Mouse (Mus musculus) left cerebral cortex, postnatal 25 days (tissue): ENCODE data around the gene Tbl3. TPM values are rescaled to one million over a fixed set of nuclear protein-coding genes. Genes with fewer than 3 reads are reported as not detected.
A peak's percentile ranks its signal among the peaks of the same experiment; 100 is the strongest.
"Not testable (repeated sequence)": the region's sequence is repeated elsewhere in the genome, so short reads cannot be mapped to it uniquely, and the experiment has no call there.

Experiments
- DNase-seq, 2 experiments: peaks; one replicate each; pipeline ENCODE4 v3.0.0; 2022; ENCODE audit warnings: low spot score in 2 of 2, mixed read lengths in 1 of 2
- intact Hi-C: fragments of 180-260 bp; cut with DNase I; formaldehyde crosslinking; loops from one replicate; pipeline ENCODE4 v1.15.1; 2025
- total RNA-seq, 2 experiments: library from RNA; stranded (reverse); gene quantifications; 2 replicates each; pipeline ENCODE4 v1.2.3; 2021

Gene Tbl3
- total RNA-seq, 2 experiments from 2014 or later = 26.1 to 27.4 TPM

GRCm38 (mm10) chr17:24729067-24729466 is 21.6 kb upstream of the Tbl3 start:
- no peak for DNase-seq
- intact Hi-C loops = no loop called here

- intact Hi-C loops = no loop called here
- DNase-seq = no peak
These were observed 20.7 kb upstream of the Tbl3 start for GRCm38 (mm10) chr17:24728184-24728583.

DNA sequence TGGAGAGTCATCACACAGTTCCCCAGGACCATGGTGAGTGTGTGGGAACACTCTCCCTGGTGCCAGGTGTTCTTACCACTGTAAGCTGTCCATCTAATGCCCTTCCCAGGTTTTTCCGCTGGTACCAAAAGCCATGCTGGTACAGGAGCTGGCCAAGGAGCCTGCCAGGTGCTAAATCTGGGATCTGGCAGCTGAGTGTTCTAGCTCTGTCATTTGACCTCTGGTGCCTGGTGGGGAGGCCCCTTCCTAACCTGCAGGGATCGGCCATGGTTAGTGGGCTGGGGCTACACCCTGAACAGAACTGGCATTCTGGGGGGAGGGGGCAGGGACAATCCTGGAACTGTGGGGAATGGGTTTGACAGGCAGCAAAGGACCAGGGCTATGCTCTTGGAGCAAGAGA is 20.2 kb upstream of the Tbl3 start, which contains the start of gene Rpl3l:
Rpl3l (plus strand) TSS at position 203 of the 400 bp plus-strand sequence.
- intact Hi-C loops = no loop called here
- DNase-seq = no peak

DNA sequence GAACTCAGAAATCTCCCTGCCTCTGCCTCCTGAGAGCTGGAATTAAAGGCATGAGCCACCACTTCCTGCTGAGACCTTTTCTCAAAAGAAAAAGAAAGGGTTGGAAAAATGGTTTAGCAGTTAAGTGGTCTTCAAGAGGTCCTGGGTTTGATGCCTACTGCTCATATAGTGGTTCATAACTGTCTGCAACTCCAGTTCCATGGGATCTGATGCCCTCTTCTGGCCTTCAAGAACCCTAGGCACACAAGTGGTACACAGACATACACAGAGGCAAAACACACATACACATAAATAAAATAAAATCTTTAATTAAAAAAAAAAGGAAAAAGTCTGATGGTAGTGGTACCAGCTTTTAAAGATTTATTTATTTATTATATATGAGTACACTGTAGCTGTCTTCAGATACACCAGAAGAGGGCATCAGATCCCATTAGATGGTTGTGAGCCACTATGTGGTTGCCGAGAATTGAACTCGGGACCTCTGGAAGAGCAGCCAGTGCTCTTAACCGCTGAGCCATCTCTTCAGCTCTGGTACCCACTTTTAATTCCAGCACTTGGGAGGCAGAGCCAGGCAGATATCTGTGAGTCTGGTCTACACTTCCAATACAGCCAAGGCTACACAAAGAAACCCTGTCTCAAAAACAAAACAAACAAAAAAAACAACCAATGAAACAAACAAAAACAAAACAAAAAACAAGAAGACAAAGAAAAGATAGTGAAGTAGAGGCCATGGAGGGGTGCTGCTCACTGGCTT is 18.4 kb upstream of the Tbl3 start:
- no peak for DNase-seq
- intact Hi-C loops = no loop called here

GRCm38 (mm10) chr17:24724184-24724583 is 16.7 kb upstream of the Tbl3 start, which contains the start of gene Ndufb10:
TSS of gene Ndufb10 (minus strand) at chr17:24724478.
- intact Hi-C loops = no loop called here
- peak; percentile 94 to 95 for DNase-seq

- peak in 1 of 2 experiments; percentile 20 for DNase-seq
- intact Hi-C loops = no loop called here
These were observed 16.4 kb upstream of the Tbl3 start for GRCm38 (mm10) chr17:24723881-24724180.

GRCm38 (mm10) chr17:24723122-24723880 is 15.8 kb upstream of the Tbl3 start:
- DNase-seq = no peak
- intact Hi-C loops = no loop called here

DNA sequence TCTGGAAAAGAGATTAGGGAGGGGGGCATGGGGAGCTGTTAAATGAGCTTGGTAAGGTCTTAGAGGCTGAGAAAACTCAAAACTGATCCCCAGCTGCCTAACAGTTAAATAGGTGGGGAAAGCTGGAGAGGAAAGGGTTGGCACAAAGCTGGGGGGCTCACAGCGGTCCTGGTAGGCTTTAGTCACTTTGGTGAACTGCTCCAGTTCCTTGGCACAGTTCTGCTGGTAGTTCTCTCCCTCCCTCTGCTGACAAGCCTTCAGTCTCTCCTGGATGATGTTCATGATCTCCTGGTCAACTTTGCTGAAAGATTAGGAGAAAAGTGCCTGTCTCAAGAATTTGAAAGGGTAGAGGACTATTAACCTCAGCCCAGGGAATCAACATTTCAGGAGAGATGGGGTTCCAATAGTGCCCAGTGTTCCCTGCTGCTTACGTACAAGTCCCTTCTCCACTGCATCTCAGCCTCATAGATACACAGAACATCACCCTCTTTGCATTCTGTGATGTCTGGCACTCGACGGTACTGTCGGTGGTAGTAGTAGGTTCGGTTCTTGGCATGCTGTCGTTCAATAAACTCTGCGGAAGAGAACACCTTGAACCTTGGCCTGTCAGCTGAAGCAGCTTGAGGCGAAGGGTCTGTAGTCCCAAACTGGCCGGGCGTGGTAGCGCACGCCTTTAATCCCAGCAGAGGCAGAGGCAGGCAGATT is 14.9 kb upstream of the Tbl3 start:
- intact Hi-C loops = no loop called here
- DNase-seq = no peak

- intact Hi-C loops, DNase-seq: not testable (repeated sequence)
These were observed 14.0 kb upstream of the Tbl3 start for GRCm38 (mm10) chr17:24721383-24721955.

- DNase-seq, intact Hi-C loops: not testable (repeated sequence)
These were observed 13.2 kb upstream of the Tbl3 start for GRCm38 (mm10) chr17:24720616-24721015.

- peak; percentile 99 for DNase-seq
- intact Hi-C loops = no loop called here
These were observed 12.2 kb upstream of the Tbl3 start for GRCm38 (mm10) chr17:24719494-24720222.

- DNase-seq, intact Hi-C loops: not testable (repeated sequence)
These were observed 11.5 kb upstream of the Tbl3 start for GRCm38 (mm10) chr17:24718938-24719337.

DNA sequence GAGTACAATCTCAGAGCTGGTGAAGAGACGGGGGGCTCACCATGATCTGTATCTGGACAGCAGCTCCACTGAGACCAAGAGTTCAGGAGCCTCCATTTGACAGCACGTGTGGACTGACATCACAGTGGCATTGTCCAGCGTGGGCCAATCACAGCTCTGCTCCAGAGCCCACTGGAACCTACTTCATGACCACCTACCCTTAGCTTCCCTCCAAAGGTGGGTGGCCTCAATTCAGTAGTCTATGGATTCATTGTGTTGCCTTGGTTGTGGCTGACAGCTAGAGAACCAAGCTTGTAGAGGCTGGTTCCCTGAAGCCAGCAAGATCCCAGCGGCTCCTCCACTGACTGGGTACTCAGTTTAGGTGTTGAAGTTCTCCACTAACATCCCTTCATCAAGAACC is 10.5 kb upstream of the Tbl3 start, which contains the start of the genes Rnf151 and Rps2:
Rnf151 (minus strand) TSS at position 121 of the 400 bp plus-strand sequence.
Rps2 (plus strand) TSS at position 174 of the 400 bp plus-strand sequence.
- intact Hi-C loops = no loop called here
- DNase-seq = no peak

GRCm38 (mm10) chr17:24716166-24716682 is 8.8 kb upstream of the Tbl3 start:
- no peak for DNase-seq
- intact Hi-C loops = no loop called here

GRCm38 (mm10) chr17:24715556-24715955 is 8.1 kb upstream of the Tbl3 start:
- intact Hi-C loops = no loop called here
- no peak for DNase-seq

GRCm38 (mm10) chr17:24708646-24709045 is 1.2 kb upstream of the Tbl3 start:
- intact Hi-C loops = no loop called here
- DNase-seq = peak in 1 of 2 experiments; percentile 31

DNA sequence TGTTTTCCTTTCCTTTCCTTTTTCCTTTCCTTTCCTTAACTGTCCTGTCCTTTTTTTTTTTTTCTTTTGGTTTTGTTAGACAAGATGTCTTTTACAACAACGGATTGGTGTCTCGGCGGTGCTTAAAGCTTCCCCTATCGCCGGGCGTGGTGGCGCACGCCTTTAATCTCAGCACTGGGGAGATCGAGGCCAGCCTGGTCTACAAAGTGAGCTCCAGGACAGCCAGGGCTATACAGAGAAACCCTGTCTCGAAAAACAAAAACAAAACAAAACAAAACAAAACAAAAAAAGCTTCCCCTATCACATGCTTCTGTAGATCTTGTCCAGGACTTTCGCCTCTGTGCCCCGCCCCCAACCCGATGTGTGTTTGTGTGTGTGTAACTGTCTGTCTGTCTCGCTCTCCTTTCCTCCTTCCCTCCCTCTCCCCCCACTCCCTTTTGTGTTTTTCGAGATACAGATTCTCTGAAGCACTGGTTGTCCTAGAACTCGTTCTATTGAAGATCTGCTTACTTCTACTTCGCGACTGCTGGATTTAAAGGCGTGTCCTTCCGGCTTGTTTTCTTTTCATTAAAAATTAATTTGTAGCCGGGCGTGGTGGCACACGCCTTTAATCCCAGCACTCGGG is 453 bp upstream of the Tbl3 start:
- intact Hi-C loops = no loop called here
- DNase-seq = no peak

- no peak for DNase-seq
- intact Hi-C loops = no loop called here
These were observed 1.6 kb downstream of the Tbl3 start for GRCm38 (mm10) chr17:24705821-24706220.

- DNase-seq = no peak
- intact Hi-C loops = no loop called here
These were observed 6.2 kb downstream of the Tbl3 start for GRCm38 (mm10) chr17:24701251-24701650.
